In genomic region chr19:5864710-5865398, GRCm38 (mm10) we compare ENCODE assay signal across 12 mouse cellular contexts. TPM values are rescaled to one million over a fixed set of nuclear protein-coding genes. Genes with fewer than 3 reads are reported as not detected.
"Had no signal": no experiment of that assay in that cellular context is flagged by ENCODE, and none has a peak within 500 bp of the region (broad histone marks: within the 10 kb centered on the region; RNA-seq: fewer than 3 reads in every experiment).

No protein-coding gene starts in this region.

- ATAC-seq: liver, postnatal 0 days; midbrain, embryonic 15.5 days had no signal

- DNase-seq: kidney, postnatal 25 days; liver, postnatal 0 days; thymus, postnatal 4 days had no signal

- H3K4me3 ChIP-seq: left cerebral cortex, adult 2 months; limb, embryonic 10.5 days; lung, embryonic 15.5 days; midbrain, embryonic 15.5 days; neural tube, embryonic 12.5 days had no signal

- H3K9ac ChIP-seq: liver, postnatal 0 days; lung, embryonic 15.5 days; midbrain, embryonic 15.5 days had no signal

- H3K4me2 ChIP-seq: liver, embryonic 11.5 days; lung, embryonic 15.5 days; midbrain, embryonic 11.5 days; midbrain, embryonic 15.5 days; neural tube, embryonic 12.5 days had no signal

- H3K4me1 ChIP-seq: midbrain, embryonic 15.5 days; neural tube, embryonic 12.5 days had no signal

- H3K9me3 ChIP-seq: limb, embryonic 10.5 days; lung, embryonic 15.5 days; midbrain, embryonic 15.5 days; neural tube, embryonic 12.5 days had no signal

- H3K27ac ChIP-seq: left cerebral cortex, adult 2 months; limb, embryonic 10.5 days; lung, embryonic 15.5 days; midbrain, embryonic 15.5 days; neural tube, embryonic 12.5 days; stomach, postnatal 0 days had no signal

- H3K27me3 ChIP-seq: lung, embryonic 15.5 days; midbrain, embryonic 15.5 days; neural tube, embryonic 12.5 days had no signal

RNA-seq across cellular contexts. Expression of gene Cdc42ep2, which starts 59.8 kb away (rescaled TPM):
- total RNA-seq: megakaryocyte progenitor cell, adult 5-6 weeks had no signal
